Mouse (Mus musculus): ENCODE data around the gene Rbm33. TPM values are rescaled to one million over a fixed set of nuclear protein-coding genes. Genes with fewer than 3 reads are reported as not detected.

Rbm33 gene
- total RNA-seq, 1 experiment, result 21.2 TPM

DNA sequence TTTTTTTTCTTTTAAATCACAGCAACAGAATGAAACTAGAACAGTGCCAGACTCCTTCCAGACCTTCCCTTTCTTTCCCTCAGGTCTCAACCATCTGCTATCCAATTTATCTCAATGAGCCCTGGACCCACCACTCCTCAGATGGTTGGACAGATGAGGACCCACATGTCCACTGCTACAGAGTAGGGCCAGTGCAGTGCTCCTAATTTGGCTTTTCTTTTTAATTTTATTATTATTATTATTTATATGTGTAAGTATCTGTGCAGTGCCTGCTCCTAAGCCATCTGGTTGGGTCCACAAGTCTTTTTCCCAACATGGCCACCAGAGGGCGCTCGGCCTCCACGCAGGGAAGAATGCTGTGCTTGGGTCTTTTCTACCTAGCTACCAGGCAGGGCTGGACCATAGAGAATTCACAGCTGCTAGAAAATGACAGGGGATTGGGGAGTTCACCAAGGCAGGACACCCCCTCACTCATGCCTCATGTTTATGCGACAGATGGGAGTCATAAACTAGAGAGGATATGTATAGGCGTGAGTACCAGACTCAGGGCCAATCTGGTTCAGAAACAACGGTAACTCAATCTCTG, 134.2 kb downstream of the Rbm33 start:
- 0 out of 4 replicates have a peak, but pooled peaks cover 0 to 2% of the 10 kb centered on the region in 2 experiments for H3K4me1 ChIP-seq (ENCODE audit: control insufficient read depth in 2 of 2, insufficient read depth in 2 of 2, low read length in 2 of 2, poor library complexity in 1 of 2)
- H3K9ac ChIP-seq (ENCODE audit: insufficient read depth, low read depth, low read length, poor library complexity, severe bottlenecking), result no peak overlapping the region
- H3K4me3 ChIP-seq (ENCODE audit: insufficient read depth in 1 of 2, low read depth in 1 of 2, low read length in 2 of 2, poor library complexity in 1 of 2, severe bottlenecking in 1 of 2), result no peak overlapping the region
- no peak for DNase-seq (ENCODE audit: low read depth, low spot score)
- H3K27ac ChIP-seq (ENCODE audit: insufficient read depth, low read depth, low read length, poor library complexity, severe bottlenecking), result no peak overlapping the region
- TF ChIP-seq HCFC1 (IDR thresholded peaks at IDR 0.05; ENCODE audit: borderline replicate concordance, insufficient read depth, low read length), result no peak
- peak; percentile 75 for TF ChIP-seq MAFK (IDR thresholded peaks at IDR 0.05; ENCODE audit: insufficient read depth, low read depth, low read length)
- TF ChIP-seq CHD2 (IDR thresholded peaks at IDR 0.05; ENCODE audit: low read depth, low read length), result no peak
- TF ChIP-seq ZC3H11A (IDR thresholded peaks at IDR 0.05; ENCODE audit: borderline replicate concordance, low read depth, low read length), result peak; percentile 93
- TF ChIP-seq ZNF384 (IDR thresholded peaks at IDR 0.05; ENCODE audit: low read depth, low read length), result no peak
- no peaks in the 10 kb centered on the region for H3K36me3 ChIP-seq (ENCODE audit: control insufficient read depth, insufficient read depth, low read length, poor library complexity, severe bottlenecking)
- in situ Hi-C loops (cut with MboI; ENCODE audit: low sequenced_read_pairs in 2 of 2, unreplicated experiment in 2 of 2), result loop anchor here in 1 of 2 experiments (25.0 kb wide), 1 partner anchor 836 kb away; no protein-coding TSS in a partner anchor
- H3K9me3 ChIP-seq (ENCODE audit: control insufficient read depth, insufficient read depth, low read depth, low read length), result no peaks in the 10 kb centered on the region

DNA sequence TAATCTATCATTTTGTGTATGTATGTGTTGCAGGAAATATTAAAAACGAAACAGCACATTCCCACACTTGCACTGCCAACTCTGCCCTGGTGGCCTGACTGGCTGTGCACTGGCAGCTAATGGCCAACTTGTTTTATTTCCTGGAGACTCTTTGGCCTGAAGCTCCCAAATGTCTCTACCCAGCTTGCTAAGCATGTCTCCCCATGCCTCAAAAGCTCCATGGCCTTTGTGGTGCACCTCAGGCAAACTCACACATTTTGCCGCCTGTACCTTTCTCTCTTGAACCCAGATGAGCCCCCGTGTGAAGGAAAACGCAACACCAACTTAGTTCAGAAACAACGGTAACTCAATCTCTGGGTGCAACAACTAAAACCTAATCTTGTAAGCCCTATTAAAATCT, 136.2 kb downstream of the Rbm33 start:
- Histone ChIP-seq H3K9ac (ENCODE audit: insufficient read depth, low read depth, low read length, poor library complexity, severe bottlenecking) (no peak overlapping the region), H3K27ac (ENCODE audit: insufficient read depth, low read depth, low read length, poor library complexity, severe bottlenecking) (no peak overlapping the region), H3K4me3 (ENCODE audit: insufficient read depth in 1 of 2, low read depth in 1 of 2, low read length in 2 of 2, poor library complexity in 1 of 2, severe bottlenecking in 1 of 2) (no peak overlapping the region), H3K9me3 (ENCODE audit: control insufficient read depth, insufficient read depth, low read depth, low read length) (no peaks in the 10 kb centered on the region), H3K36me3 (ENCODE audit: control insufficient read depth, insufficient read depth, low read length, poor library complexity, severe bottlenecking) (no peaks in the 10 kb centered on the region), H3K4me1 (ENCODE audit: control insufficient read depth in 2 of 2, insufficient read depth in 2 of 2, low read length in 2 of 2, poor library complexity in 1 of 2) (peaks cover 0 to 5% of the 10 kb centered on the region in 2 experiments; a peak in 1 of 4 replicates)
- DNase-seq (ENCODE audit: low read depth, low spot score), result no peak
- TF ChIP-seq ZC3H11A (IDR thresholded peaks at IDR 0.05; ENCODE audit: borderline replicate concordance, low read depth, low read length) (no peak), CHD2 (IDR thresholded peaks at IDR 0.05; ENCODE audit: low read depth, low read length) (no peak), HCFC1 (IDR thresholded peaks at IDR 0.05; ENCODE audit: borderline replicate concordance, insufficient read depth, low read length) (no peak), MAFK (IDR thresholded peaks at IDR 0.05; ENCODE audit: insufficient read depth, low read depth, low read length) (no peak), ZNF384 (IDR thresholded peaks at IDR 0.05; ENCODE audit: low read depth, low read length) (no peak)
- in situ Hi-C loops (cut with MboI; ENCODE audit: low sequenced_read_pairs in 2 of 2, unreplicated experiment in 2 of 2), result loop anchor here in 1 of 2 experiments (25.0 kb wide), 1 partner anchor 834 kb away; no protein-coding TSS in a partner anchor

DNA sequence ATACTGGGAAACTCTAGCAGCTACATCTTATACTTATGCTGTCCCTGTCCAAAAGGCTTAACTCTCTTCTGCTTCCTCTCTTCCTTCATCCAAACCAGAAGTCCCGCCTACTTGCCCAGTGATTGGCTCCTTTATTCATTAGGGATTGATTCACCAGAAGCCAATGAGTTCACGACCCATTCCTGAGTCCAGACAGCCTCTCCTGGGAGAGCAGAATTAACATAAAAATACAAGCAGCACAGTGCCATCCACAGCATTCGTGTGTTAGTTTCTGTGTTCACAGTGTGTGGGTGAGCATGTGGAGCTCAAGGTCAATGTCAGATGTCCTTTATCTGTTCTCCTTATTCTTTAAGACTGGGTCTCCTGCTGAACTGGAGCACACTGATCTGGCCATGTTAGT, 136.6 kb downstream of the Rbm33 start:
- no peaks in the 10 kb centered on the region for H3K36me3 ChIP-seq (ENCODE audit: control insufficient read depth, insufficient read depth, low read length, poor library complexity, severe bottlenecking)
- H3K4me3 ChIP-seq (ENCODE audit: insufficient read depth in 1 of 2, low read depth in 1 of 2, low read length in 2 of 2, poor library complexity in 1 of 2, severe bottlenecking in 1 of 2), result no peak overlapping the region
- no peak overlapping the region for H3K27ac ChIP-seq (ENCODE audit: insufficient read depth, low read depth, low read length, poor library complexity, severe bottlenecking)
- no peak for DNase-seq (ENCODE audit: low read depth, low spot score)
- TF ChIP-seq ZNF384 (IDR thresholded peaks at IDR 0.05; ENCODE audit: low read depth, low read length) (no peak), MAFK (IDR thresholded peaks at IDR 0.05; ENCODE audit: insufficient read depth, low read depth, low read length) (no peak), CHD2 (IDR thresholded peaks at IDR 0.05; ENCODE audit: low read depth, low read length) (no peak), ZC3H11A (IDR thresholded peaks at IDR 0.05; ENCODE audit: borderline replicate concordance, low read depth, low read length) (no peak), HCFC1 (IDR thresholded peaks at IDR 0.05; ENCODE audit: borderline replicate concordance, insufficient read depth, low read length) (no peak)
- H3K9ac ChIP-seq (ENCODE audit: insufficient read depth, low read depth, low read length, poor library complexity, severe bottlenecking), result no peak overlapping the region
- H3K9me3 ChIP-seq (ENCODE audit: control insufficient read depth, insufficient read depth, low read depth, low read length), result no peaks in the 10 kb centered on the region
- H3K4me1 ChIP-seq (ENCODE audit: control insufficient read depth in 2 of 2, insufficient read depth in 2 of 2, low read length in 2 of 2, poor library complexity in 1 of 2), result peaks cover 0 to 5% of the 10 kb centered on the region in 2 experiments; a peak in 1 of 4 replicates
- in situ Hi-C loops (cut with MboI; ENCODE audit: low sequenced_read_pairs in 2 of 2, unreplicated experiment in 2 of 2), result loop anchor here in 1 of 2 experiments (25.0 kb wide), 1 partner anchor 834 kb away; no protein-coding TSS in a partner anchor

DNA sequence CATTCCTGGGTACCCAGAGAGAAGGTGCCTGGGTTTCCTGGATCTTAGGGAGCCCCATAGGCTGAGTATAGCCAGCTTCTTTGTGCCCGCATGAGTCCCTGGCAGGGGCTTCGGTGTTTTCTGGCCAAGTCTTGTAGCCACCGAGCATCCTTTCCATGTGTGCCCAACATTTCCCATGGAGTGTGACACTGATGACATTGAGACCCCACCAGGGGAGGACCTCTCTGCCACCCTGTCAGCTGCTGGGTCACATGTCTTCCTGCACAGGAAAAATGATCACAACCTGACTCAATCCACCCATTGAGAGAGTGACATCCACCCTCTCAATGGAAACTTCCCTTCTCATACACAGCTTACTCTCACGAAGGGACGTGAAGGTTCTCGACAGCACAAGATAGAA, 137.6 kb downstream of the Rbm33 start:
- in situ Hi-C loops (cut with MboI; ENCODE audit: low sequenced_read_pairs in 2 of 2, unreplicated experiment in 2 of 2), result loop anchor here in 1 of 2 experiments (25.0 kb wide), 1 partner anchor 833 kb away; no protein-coding TSS in a partner anchor
- DNase-seq (ENCODE audit: low read depth, low spot score), result no peak
- H3K9me3 ChIP-seq (ENCODE audit: control insufficient read depth, insufficient read depth, low read depth, low read length), result no peaks in the 10 kb centered on the region
- no peak overlapping the region for H3K4me3 ChIP-seq (ENCODE audit: insufficient read depth in 1 of 2, low read depth in 1 of 2, low read length in 2 of 2, poor library complexity in 1 of 2, severe bottlenecking in 1 of 2)
- TF ChIP-seq ZC3H11A (IDR thresholded peaks at IDR 0.05; ENCODE audit: borderline replicate concordance, low read depth, low read length) (no peak), ZNF384 (IDR thresholded peaks at IDR 0.05; ENCODE audit: low read depth, low read length) (no peak), HCFC1 (IDR thresholded peaks at IDR 0.05; ENCODE audit: borderline replicate concordance, insufficient read depth, low read length) (no peak), MAFK (IDR thresholded peaks at IDR 0.05; ENCODE audit: insufficient read depth, low read depth, low read length) (no peak), CHD2 (IDR thresholded peaks at IDR 0.05; ENCODE audit: low read depth, low read length) (no peak)
- H3K27ac ChIP-seq (ENCODE audit: insufficient read depth, low read depth, low read length, poor library complexity, severe bottlenecking), result no peak overlapping the region
- no peaks in the 10 kb centered on the region for H3K36me3 ChIP-seq (ENCODE audit: control insufficient read depth, insufficient read depth, low read length, poor library complexity, severe bottlenecking)
- H3K9ac ChIP-seq (ENCODE audit: insufficient read depth, low read depth, low read length, poor library complexity, severe bottlenecking), result no peak overlapping the region
- H3K4me1 ChIP-seq (ENCODE audit: control insufficient read depth in 2 of 2, insufficient read depth in 2 of 2, low read length in 2 of 2, poor library complexity in 1 of 2), result peaks cover 0 to 5% of the 10 kb centered on the region in 2 experiments; a peak in 1 of 4 replicates
